Mouse (Mus musculus) ES-Bruce4 (cell line): Measurements from ENCODE around the gene Tpcn1.

Experiments used
- CTCF ChIP-seq: IDR thresholded peaks from one replicate; pipeline ENCODE4 v1.8.1; 2011; ENCODE audit warnings: low read depth, low read length
- POLR2A ChIP-seq: IDR thresholded peaks from one replicate; pipeline ENCODE4 v1.8.1; 2011; ENCODE audit warnings: low read length; ENCODE audit not compliant: insufficient read depth

GRCm38 (mm10) chr5:120584968-120585367, 3.5 kb downstream of the Tpcn1 start:
- no peak for TF ChIP-seq POLR2A
- TF ChIP-seq CTCF = no peak
